Mouse (Mus musculus) c-Kit-positive CD71-positive TER-119-negative erythroid progenitor cells, embryonic 14.5 days (primary cell): ENCODE data around the gene Mapk1ip1l.
"Not testable (repeated sequence)": the region's sequence is repeated elsewhere in the genome, so short reads cannot be mapped to it uniquely, and the experiment has no call there.

Source experiments
- DNase-seq: peaks from one replicate; pipeline ENCODE4 v3.0.0-alpha.2; 2013; ENCODE audit warnings: low read depth

Gene Mapk1ip1l

DNA sequence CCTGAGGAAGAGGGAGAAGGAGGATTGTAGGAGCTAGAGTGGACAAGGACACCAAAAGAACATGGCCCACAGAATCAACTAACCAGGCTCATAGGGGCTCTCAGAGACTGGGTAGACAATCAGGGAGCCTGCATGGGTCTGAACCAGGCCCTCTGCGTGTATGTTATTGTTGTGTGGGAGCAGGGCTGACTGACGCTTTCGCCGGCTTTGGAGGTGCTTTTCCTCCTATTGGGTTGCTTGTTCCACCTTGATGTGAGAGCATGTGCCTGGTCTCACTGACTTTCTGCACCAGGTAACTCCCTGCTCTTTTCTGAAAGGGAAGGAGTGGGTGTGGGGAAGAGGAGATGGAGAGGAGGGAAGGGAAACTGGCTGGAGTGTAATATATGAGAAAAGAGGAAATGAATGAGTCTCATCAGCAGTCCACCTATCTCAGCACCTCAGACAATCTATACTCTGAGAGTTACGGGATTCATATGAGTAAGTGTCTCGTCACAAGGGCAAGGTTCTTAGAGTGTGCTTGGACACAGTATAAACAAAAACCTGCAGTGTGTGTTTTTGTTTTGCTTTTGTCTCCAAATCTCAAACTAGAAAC lies 6.8 kb downstream of the Mapk1ip1l start:
- DNase-seq = no peak

DNA sequence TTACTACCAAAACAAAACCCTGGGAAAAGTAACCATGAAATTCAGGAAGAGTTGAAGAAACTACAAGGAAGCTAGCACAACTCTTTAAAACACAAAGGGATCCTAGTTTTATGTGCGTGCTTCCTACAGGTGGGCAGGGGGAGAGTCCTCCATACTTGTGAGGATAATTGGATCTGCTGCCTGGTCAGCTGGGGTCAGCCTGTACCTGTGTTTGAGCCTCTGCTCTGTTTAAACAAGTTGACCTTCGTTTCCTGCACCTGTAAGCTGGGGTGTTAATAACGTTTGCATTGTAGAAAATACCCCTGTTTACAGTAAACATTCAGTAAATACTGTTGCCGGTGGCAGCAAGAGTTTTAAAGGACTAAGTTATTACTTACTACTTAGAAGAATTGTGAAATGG lies 7.9 kb downstream of the Mapk1ip1l start:
- no peak for DNase-seq

DNA sequence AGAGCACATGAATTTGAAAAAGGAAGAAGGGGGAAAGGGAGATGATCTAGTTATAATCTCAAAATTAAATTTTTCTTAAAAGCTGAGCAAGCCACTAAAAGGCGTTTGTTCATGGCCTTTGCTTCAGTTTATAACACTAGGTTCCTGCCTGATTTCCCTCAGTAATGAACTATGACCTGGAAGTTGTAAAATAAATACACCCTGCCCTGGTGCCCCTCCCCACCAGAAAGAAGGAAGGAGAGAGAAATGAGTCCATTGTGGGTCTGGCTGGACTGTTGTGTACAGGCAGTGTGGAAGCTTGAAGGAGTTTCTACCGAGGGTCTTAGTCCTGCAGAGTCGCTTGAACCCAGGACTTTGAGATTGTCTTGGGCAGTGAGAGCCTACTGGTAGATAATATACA lies 9.6 kb downstream of the Mapk1ip1l start:
- DNase-seq = no peak

DNA sequence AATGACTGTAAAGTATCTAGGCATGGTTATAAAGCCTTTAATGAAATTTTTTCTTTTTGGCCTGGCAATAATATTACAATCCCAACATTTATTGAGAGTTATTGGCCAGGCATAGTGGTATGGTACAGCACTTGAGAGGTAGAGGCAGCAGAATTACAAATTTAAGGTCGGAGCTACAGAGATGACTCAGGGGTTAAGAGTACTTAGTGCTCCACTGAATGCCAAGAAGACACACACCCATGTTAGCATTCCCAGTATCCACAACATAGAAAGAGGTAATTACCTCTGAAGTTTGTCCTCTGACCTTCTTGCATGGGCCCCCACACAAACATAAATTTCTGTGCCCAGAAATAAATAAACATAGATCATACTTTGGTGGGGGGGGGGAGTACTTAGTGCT lies 11.0 kb downstream of the Mapk1ip1l start:
- DNase-seq = no peak

DNA sequence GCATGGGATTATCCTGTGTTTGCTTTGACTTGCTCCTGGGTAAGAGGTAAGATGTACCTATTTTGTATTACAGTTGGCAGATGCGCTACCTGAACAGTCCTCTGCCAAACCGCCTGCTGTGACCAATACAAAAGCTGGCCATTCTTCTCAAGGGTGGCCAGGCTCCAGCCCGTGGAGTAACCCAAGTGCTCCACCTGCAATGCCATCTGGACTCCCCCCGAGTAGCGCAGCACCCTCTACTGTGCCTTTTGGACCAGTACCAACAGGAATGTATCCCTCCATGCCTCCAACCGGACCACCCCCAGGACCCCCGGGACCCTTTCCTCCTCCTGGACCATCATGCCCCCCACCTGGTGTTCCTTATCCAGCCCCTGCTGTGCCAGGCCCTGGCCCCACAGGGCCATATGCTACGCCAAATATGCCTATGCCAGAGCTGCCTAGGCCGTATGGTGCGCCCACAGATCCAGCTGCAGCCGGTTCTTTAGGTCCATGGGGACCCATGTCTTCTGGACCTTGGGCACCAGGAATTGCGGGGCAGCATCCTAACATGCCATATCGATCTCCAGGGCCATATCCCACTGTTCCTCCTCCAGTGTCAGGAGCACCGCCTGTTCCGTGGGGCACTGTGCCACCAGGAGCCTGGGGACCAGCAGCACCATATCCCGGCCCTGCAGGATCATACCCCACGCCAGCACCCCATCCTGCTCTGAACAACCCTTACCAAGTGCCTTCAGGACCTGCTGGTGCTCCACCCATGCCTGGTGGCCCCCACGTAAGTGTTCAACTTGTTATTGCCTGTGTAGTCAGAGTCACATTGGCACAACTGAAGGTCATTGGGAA lies 12.5 kb downstream of the Mapk1ip1l start:
- DNase-seq = no peak

DNA sequence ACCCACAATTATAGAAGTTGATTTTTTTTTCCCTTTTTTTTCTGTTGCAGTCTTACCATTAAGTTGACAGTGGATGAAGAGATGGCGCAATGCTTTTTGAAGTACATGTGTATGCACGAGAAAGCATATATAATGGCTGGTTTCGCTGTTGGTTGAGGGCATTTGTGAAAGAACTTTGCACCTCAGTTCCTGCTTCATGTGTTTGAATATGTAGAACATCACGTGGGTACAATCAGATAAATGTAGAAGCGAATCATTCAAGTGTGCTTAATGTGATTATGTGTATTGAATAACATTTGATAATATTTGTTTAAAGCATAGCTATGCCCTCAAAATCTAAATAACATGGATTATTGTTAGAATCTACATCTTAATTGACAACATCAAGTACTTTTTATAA lies 21.3 kb downstream of the Mapk1ip1l start:
- DNase-seq = no peak

DNA sequence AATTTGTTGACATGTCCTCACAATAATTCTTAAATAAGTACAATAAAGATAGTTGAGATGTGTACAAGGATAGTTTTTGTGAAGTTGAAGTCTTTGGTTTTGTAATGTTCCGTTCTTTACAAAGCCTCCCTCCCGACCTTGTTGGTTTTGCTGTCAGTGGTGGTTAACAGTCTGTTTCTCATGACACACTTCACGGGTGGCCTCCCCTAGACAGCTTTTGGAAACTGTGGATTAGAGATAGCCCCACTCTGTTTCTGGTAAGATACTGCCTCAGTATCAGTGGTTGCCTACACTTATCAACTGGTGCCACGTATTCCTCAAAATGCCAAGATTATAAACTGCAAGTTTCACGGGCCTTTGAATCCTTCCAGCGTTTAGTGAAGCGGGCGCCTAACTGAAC lies 23.5 kb downstream of the Mapk1ip1l start:
- DNase-seq = not testable (repeated sequence)

DNA sequence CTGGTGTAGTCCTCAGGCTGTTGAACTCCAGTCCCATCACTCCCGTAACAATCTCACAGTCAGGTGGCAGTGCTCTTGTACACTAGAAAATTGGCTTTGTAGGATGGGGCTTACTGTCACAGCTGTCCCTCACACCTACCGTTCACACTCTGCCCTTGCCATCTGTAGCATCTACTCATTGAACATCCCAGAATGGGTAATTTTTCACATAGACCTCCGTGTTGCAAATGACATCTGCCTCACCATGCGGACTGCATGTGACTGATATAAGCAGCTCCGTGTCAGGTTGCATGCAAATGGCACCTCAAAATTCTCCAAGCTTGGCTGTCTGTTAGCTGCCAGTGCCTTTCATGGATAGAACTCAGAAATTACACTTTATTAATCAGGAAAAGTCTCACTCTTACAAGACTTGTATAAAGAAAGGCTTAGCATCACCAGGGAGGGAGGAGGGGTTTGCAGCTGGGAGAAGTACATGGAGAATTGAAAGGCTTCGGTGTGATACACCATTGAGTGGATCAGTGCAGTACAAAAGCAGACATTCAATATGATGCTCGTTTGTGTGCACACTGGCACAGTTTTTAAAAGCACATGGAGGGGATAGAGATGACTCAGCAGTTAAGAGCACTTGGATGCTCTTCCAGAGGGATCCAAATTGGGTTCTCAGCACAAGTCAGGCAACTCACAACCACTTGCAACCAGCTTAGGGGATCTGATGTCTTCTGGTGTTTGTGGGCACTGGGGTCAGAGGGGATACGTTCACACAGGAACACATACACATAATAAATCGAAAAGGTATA lies 28.1 kb downstream of the Mapk1ip1l start:
- no peak for DNase-seq

DNA sequence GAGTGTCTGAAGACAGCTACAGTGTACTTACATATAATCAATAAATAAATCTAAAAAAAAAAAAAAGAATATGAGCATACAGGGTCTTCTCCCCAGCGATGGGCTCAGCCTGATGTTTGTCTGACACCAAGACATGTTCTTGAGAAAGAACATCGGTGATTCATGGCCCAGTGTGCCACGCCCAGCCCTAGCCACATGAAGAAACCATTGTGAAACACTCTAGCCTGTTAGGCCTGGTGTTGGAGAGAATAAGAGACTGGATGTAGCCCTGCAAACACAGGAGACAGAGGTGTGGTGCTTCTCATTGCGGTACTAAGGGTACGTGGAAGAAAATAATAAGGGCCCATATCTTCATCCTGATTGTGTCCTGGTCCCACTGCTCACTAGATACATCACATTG lies 29.3 kb downstream of the Mapk1ip1l start:
- DNase-seq = no peak

DNA sequence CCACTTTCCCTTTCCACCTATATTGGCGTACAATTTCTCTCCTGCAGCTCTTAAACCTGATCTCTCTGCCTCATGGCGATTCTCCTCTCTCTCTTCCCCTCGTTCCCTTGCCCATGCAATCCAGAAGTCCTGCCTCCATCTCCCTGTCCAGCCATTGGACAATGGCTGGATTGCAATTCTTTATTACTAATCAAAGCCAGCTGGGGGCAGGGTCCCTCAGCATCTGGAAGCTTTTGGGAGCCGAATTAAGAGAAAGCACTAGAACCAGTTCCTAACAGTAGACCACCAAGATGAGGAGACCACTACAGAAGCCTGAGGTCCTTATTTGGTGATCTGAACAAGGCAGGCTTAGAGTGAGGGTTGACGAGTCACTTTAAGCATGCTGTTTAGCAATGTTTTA lies 33.9 kb downstream of the Mapk1ip1l start:
- no peak for DNase-seq

DNA sequence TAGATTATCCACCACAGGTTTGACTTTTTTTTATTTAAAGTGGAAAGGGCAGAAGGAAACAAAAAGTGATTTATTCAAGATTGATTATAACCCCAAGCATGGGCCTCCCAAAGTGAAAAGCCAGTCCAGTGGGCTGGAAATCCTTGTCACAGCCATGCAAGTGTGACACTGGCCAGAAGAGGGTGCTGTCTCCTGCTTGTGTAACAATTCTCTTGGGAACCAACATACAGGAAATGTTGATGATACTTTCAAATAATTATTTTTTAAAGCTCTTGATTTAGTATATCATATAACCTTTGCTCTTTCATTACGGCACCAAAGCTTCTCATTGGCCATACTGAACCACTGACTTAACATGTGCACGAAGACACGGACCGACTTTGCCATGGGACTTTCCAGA lies 36.8 kb downstream of the Mapk1ip1l start:
- peak; percentile 38 for DNase-seq

DNA sequence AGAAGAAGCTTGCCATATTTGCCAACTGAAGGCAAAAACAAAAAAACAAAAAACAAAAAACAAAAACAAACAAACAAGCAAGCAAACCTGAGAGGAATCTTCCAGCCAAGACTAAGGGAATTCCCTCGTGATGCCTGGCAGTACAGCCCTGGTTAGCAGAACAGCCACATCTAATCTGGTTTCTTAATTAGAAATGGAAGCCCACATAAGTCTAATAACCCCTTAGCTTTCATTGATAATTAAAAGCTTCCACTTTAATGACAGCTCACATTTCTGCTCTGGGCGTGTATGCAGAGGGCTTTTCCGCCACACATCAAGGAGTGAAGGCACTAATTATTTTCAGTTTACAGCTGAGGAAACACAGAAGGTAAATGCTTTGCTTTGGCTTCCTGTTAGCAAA lies 37.2 kb downstream of the Mapk1ip1l start:
- DNase-seq = no peak

DNA sequence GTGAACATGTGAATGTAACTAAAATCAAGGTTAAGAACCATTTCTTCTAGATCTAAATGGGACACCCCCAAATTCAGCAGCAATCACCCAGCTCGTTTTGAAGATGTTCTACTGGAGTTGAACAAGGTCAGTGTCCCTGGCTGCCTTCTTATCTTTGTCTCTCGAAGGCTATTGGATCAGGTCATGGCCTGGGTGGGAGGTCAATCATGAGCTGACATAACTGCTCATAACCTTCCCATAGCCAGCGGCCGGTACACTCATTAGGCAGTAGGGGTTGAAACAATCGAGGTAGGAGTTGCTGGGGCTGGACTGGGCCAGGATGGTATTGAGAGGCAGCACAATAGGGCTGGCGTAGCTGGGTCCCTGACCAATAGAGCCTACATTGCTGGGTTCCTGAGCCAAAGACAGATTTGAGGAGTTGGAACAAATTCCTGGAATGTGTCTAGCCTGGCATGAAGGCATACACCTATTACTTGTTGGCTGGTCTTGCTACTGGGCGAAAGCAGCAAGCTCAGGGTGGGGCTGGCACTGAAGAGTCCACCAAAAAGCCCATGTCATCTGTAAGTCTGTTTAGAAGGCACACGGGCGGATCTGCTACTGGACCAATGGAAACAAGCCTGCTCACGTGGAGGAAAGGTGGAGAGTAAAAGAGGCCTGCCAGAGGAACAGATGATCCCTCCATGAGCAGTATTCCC lies 42.3 kb downstream of the Mapk1ip1l start:
- no peak for DNase-seq

DNA sequence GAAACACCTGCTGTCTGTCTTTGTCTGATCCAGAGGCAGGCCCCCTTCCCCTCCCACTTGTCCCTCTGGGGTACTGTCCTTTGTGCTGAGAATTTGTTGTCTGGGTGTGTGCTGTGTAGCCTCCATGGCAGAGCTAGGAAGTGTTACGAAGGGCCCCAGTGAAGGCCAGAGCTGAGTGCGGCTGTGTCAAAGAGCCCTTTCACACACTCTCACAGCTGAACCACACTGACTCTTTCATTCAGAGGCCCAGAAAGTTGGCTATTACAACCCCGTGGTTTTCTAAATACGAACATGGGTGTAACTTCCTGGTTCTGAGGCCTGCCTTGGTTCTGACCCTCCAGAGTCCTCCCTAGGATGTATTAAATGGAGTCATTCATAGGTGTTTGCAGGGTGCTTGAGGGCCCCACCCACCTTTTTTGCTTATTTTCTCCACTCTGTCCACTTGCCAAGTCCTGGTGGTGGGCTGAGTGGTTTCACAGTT lies 43.8 kb downstream of the Mapk1ip1l start:
- no peak for DNase-seq

DNA sequence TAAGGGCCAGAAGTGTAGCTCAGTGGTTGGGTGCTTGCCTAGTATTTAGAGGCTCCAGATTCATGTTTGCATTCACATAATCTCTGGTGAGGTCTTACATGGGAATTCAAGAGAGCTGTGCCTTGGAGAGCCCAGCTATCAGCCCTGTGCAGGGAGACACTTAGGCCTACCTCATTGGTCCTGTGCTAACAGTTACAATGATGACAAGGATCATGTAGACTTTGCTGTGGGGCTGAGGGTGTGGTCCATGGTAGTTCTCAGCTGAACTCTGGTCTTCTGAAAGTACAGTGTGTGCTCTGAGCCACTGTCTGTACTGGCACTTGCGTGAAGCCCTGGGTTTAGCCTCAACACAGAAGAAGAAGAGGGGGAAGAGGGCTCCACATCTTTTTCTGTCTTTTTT lies 48.6 kb downstream of the Mapk1ip1l start:
- DNase-seq = peak; percentile 37

DNA sequence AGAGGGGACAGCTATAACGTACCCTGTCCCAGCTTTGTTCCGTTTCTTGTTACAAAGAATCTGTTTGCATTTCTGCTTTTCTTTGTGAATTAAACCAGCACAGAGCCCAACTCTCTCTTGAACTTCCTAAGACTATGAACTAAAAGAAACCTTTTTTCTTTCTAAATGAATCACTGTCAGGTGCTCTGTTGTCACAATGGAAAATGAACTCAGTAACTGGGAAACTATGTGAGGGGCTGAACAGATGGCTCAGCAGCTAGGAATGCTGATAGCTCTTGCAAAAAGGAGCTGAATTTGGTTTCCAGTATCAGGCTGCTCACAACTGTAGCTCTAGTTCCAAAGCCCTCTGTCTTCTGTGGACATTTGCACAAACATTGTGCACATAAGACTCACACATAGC lies 52.9 kb downstream of the Mapk1ip1l start:
- DNase-seq = no peak

DNA sequence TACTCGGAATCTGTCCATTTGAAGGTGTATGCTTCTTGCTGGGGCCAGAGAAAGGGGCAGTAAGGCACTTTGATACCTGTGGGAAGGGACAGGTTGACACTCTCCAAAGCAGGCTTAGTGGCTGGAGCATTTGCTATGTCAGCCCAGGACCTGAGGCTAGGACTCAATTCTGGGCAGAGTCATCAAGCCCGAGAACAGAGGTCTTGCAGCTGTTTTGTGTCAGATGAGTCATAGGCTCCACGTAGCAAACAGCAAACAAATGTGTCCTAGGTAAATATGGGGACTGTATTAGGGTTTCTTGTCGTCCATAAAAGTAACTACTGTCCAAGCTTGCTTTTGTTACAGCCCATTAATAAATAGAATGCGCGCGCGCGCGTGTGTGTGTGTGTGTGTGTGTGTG lies 54.2 kb downstream of the Mapk1ip1l start:
- DNase-seq = no peak

DNA sequence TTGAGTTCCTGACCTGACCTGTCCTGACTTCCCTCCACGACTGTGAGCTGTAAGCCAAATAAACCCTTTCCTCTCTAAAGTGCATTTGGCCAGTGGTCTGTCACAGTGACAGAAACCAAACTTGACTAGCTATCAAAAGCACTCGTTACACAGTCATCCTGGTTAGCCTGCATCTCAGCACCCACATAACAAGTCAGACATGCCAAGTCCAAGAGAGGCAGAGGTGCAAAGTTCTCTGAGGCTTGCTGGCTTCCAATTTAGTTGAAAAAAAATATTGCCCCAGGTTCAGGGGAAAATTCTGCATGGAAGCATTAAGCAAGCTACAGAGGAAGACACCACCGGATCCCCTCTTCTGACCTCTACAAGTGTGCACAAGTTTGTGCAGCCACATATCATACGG lies 55.2 kb downstream of the Mapk1ip1l start:
- DNase-seq = no peak

DNA sequence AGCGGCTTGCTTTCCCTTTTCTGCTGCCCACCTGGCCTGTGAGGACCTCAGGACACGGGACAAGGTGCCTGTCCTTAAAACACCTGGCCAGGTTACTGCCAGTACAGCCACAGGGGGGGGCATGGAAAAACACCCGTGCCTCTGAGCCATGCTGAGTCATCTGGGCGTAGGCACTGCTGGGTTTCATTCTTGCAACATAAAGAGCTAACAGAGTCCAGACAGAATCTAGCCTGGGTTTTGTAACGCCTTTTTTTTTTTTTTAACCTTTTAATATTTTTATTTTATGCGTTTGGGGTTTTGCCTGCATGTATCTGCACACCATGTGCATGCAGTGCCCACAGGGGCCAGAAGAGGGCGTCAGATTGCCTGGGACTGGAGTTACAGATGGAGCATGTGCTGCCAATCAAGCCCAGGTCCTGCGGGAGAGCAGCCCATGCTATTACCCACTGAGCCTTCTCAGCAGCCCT lies 56.1 kb downstream of the Mapk1ip1l start:
- DNase-seq = no peak

DNA sequence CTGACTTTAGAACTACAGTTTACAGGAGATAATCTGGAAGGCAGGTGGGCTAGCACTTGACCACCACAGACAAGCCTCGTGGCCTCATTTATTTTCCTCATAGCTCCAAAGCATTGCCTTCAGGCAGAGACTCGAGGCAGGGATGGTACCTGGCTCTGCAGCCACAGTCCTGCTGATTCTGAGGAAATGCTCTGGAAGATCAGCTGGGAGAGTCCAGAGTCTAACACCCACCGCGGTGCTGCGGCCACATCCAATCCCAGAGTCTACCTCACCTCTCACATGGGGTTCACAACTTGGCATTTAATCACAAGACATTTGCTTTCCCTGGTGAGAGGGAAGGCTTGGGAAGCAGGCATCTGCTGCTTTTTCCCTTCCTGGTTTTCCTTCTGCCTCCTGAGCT lies 56.9 kb downstream of the Mapk1ip1l start:
- no peak for DNase-seq

DNA sequence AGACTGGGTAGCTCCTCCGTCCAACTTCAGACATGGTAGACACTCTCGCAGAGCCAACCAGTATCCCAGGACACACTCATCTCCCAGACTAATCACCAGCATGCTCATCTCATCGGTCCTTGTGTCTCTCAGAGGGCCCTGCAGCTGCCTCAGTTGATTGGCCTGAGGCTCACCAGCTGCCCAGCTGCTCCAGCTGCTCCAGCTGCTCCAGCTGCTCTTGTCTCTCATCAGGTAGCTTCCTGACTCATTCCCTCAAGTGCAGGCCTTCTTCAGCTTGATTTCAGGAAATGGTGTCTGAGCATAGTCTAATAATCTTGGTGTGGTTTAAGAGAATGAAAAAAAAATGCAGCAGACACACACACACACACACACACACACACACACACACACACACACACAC lies 58.6 kb downstream of the Mapk1ip1l start:
- DNase-seq = no peak

DNA sequence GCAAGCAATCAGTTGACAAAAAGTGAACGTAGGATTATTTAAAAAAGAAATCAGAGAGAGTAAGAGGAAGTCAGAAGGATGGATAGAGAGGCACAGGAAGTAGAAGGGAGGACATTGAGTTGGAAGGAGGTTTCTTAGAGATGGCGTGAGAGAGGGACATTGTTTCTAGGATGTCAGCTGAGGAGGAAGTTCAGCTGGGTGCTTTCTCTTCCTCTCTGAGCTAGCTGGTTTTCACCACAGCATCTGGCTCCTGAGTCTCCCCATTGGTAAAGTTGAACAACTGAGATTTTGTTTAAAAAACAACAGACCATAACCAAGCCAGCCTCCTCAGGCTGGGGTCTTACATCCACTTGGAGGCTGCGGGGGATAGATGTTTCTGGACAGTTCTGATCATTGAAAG lies 61.5 kb downstream of the Mapk1ip1l start:
- DNase-seq = no peak
